8 mouse cellular contexts compared by ENCODE assay signal in the genomic region with DNA sequence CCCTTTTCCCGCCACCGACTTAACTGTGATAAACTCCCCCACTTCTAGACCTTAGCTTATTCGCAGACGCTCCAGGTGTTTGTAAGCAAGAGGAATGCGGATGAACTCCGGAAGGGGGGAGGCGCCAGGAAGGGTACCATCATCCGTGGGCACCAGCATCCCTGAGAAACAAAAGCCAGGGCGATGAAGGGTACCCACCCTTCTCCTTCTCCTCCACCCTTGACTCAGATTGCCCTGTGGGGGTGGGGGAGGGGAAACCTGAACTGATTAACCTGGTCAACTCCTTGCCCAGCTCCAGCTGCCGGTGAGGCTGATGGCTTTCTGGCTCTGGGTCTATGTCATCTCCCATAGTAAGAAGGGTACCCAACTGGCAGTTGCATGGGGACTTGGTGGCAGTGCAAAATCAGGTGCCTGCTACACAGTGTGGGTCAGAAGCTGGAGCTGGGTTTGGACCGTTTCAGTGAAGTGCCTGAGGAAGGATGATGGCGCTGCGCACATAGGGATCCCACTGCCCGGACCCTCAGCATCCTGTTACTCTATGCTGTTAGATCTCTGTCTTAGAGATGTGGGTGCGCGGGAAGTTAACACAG.
DNase-seq lines count a peak whose midpoint lies in the region; ATAC-seq lines count a peak whose summit lies in the region.

No protein-coding gene starts in this region.

- peaks cover 31% of the 10 kb centered on the region for H3K27me3 ChIP-seq in lung, embryonic 16.5 days (ENCODE audit: control insufficient read depth, insufficient read depth, low read depth, low read length)
- peaks cover 4% of the 10 kb centered on the region; the same call in 1 of the 2 replicates for H3K27me3 ChIP-seq in stomach, embryonic 14.5 days (ENCODE audit: control insufficient read depth, insufficient read depth, low read length)

- peak; percentile 38 for DNase-seq in cerebellum, adult 11-12 months
- DNase-seq in cerebellum, adult 9-10 months = no peak
- no peak for DNase-seq in lung, postnatal 36 days
- DNase-seq in kidney, postnatal 4 days = peak; percentile 52 to 74
- DNase-seq in left cerebral cortex, adult 11 months (ENCODE audit: low spot score) = no peak

- H3K9ac ChIP-seq in lung, embryonic 16.5 days (ENCODE audit: low read length) = no peak overlapping the region
- no peak overlapping the region for H3K9ac ChIP-seq in stomach, embryonic 14.5 days (replicated peaks; ENCODE audit: low read depth, low read length)

- WGBS in lung, embryonic 16.5 days = 7% methylated on average over 16 of the region's 16 CpGs
- WGBS in stomach, embryonic 14.5 days = 9% methylated on average over 16 of the region's 16 CpGs

- ATAC-seq in lung, embryonic 16.5 days (ENCODE audit: low read depth) = no peak
- ATAC-seq in stomach, embryonic 14.5 days (ENCODE audit: insufficient number of reproducible peaks, insufficient read depth, low FRiP score, low read depth) = no peak
- ATAC-seq in inflammation-experienced regulatory T-cells, adult 6 months = no peak

- peak overlapping the region; percentile 68 for H3K4me2 ChIP-seq in lung, embryonic 16.5 days (ENCODE audit: low read depth, low read length)
- peak overlapping the region; percentile 43; the same call in 1 of the 2 replicates for H3K4me2 ChIP-seq in stomach, embryonic 14.5 days (replicated peaks; ENCODE audit: low read depth, low read length)

- no peaks in the 10 kb centered on the region for H3K9me3 ChIP-seq in lung, embryonic 16.5 days (ENCODE audit: control insufficient read depth, low read length)
- H3K9me3 ChIP-seq in stomach, embryonic 14.5 days (ENCODE audit: control insufficient read depth, low read depth, low read length) = no peaks in the 10 kb centered on the region

- H3K4me1 ChIP-seq in lung, embryonic 16.5 days (replicated peaks; ENCODE audit: control insufficient read depth, insufficient read depth, low read length) = peaks cover 22% of the 10 kb centered on the region
- H3K4me1 ChIP-seq in stomach, embryonic 14.5 days (ENCODE audit: control insufficient read depth, insufficient read depth, low read length) = peaks cover 20% of the 10 kb centered on the region

- no peak overlapping the region for H3K27ac ChIP-seq in lung, embryonic 16.5 days (ENCODE audit: low read length)
- H3K27ac ChIP-seq in stomach, embryonic 14.5 days (ENCODE audit: low read length) = no peak overlapping the region

- H3K4me3 ChIP-seq in lung, embryonic 16.5 days (ENCODE audit: low read length) = no peak overlapping the region
- no peak overlapping the region for H3K4me3 ChIP-seq in stomach, embryonic 14.5 days (ENCODE audit: low read depth, low read length)

- H3K36me3 ChIP-seq in lung, embryonic 16.5 days (ENCODE audit: control insufficient read depth, insufficient read depth, low read length) = no peaks in the 10 kb centered on the region
- H3K36me3 ChIP-seq in stomach, embryonic 14.5 days (ENCODE audit: control insufficient read depth, insufficient read depth, low read length) = no peaks in the 10 kb centered on the region

Comparison
In these comparisons a context has a peak if more than half of its experiments do, and no peak if none do; other contexts are left out.
1. DNase-seq: peak in cerebellum, adult 11-12 months (single experiment) and kidney, postnatal 4 days (2 of 2); none in cerebellum, adult 9-10 months (single experiment), lung, postnatal 36 days (single experiment) and left cerebral cortex, adult 11 months (single experiment).